Mouse (Mus musculus): ENCODE data around the gene Rps6ka2. TPM values are rescaled to one million over a fixed set of nuclear protein-coding genes. Genes with fewer than 3 reads are reported as not detected.

The Rps6ka2 gene
- total and polyA plus RNA-seq, 2 experiments from 2014 or later = 16.8 to 40.7 TPM

GRCm38 (mm10) chr17:7267843-7268242, 97.9 kb downstream of the Rps6ka2 start:
- ATAC-seq = no peak

DNA sequence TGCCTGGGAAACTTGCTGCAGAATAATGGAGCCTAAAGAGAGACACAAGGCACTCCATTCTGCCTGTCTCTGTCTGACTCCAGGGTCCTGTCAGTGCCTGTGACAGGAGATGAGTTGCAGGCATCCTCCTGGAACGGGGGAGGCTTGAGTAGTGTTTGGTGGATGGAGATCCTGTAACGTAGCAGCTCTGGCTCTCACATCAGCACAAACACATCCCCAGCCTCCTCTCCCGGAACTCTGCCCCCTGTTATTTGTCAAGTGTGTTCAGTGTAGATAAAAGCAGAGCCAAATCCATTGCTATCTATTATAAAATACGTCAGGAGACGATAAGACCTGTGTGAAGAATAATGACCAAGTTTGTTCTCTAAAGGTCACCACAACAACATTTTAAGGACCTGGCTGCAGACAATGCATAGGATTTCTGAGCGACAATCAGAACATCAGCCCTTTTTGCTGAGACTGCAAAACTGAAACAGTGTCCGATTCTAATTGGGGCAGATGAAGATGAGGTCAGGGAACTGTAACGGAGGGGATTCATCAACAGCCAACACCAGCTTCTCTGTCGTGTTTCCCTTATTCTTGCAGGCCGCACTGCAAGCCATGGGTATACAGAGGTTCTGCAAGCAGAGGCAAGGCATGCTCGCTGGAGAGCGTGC, 99.4 kb downstream of the Rps6ka2 start:
- H3K27ac ChIP-seq (ENCODE audit: low read depth, low read length) = no peak overlapping the region
- WGBS = 62% methylated on average over 12 of the region's 12 CpGs
- no peak for TF ChIP-seq CTCF (IDR thresholded peaks at IDR 0.05; ENCODE audit: low read depth)
- H3K27me3 ChIP-seq (ENCODE audit: insufficient read depth, low read length) = no peaks in the 10 kb centered on the region
- no peak overlapping the region for H3K4me3 ChIP-seq (ENCODE audit: low read depth, low read length)
- DNase-seq (no peak), ATAC-seq (no peak)
- H3K9me3 ChIP-seq (ENCODE audit: low read length) = no peaks in the 10 kb centered on the region
- 0 out of 2 replicates have a peak, but pooled peaks cover 8% of the 10 kb centered on the region for H3K36me3 ChIP-seq (ENCODE audit: insufficient read depth)
- no peak overlapping the region for H3K4me2 ChIP-seq (ENCODE audit: low read depth)
- H3K9ac ChIP-seq = no peak overlapping the region
- peaks cover 13% of the 10 kb centered on the region for H3K4me1 ChIP-seq (ENCODE audit: insufficient read depth)

More at GRCm38 (mm10) chr17:7267843-7268242, 97.9 kb downstream of the Rps6ka2 start:
- WGBS = 88% methylated on average over 2 of the region's 2 CpGs
- Histone ChIP-seq H3K27ac (ENCODE audit: low read depth, low read length) (no peak overlapping the region), H3K9ac (no peak overlapping the region), H3K27me3 (ENCODE audit: insufficient read depth, low read length) (no peaks in the 10 kb centered on the region), H3K36me3 (ENCODE audit: insufficient read depth) (0 out of 2 replicates have a peak, but pooled peaks cover 8% of the 10 kb centered on the region), H3K4me3 (ENCODE audit: low read depth, low read length) (no peak overlapping the region), H3K4me2 (ENCODE audit: low read depth) (no peak overlapping the region), H3K9me3 (ENCODE audit: low read length) (no peaks in the 10 kb centered on the region), H3K4me1 (ENCODE audit: insufficient read depth) (peaks cover 13% of the 10 kb centered on the region)
- no peak for TF ChIP-seq CTCF (IDR thresholded peaks at IDR 0.05; ENCODE audit: low read depth)
- DNase-seq = no peak

DNA sequence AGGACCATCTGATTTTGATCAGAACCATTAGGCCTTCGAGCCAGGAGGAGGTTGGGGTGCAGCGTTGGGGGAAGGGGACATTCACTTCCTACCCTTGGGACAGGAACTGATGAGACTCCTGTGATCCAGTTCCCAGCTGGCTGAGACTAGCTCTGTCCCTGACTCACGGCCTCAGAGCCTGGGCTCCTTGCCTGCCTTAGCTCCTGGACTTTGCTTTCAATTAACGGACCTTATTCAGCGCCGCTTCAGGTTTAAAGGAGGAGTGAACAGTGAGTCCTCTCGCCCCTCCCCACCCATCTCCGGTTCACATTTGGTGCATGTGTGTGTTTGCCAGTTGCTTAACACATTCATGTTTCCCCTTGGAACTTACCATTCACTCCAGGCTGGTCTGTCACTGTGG, 100.6 kb downstream of the Rps6ka2 start:
- ATAC-seq (no peak), DNase-seq (no peak)
- no peak for TF ChIP-seq CTCF (IDR thresholded peaks at IDR 0.05; ENCODE audit: low read depth)
- no peak overlapping the region for H3K9ac ChIP-seq
- 79% methylated on average over 8 of the region's 8 CpGs for WGBS
- H3K27ac ChIP-seq (ENCODE audit: low read depth, low read length) = no peak overlapping the region
- H3K4me2 ChIP-seq (ENCODE audit: low read depth) = no peak overlapping the region
- 0 out of 2 replicates have a peak, but pooled peaks cover 7% of the 10 kb centered on the region for H3K36me3 ChIP-seq (ENCODE audit: insufficient read depth)
- H3K9me3 ChIP-seq (ENCODE audit: low read length) = no peaks in the 10 kb centered on the region
- no peaks in the 10 kb centered on the region for H3K27me3 ChIP-seq (ENCODE audit: insufficient read depth, low read length)
- H3K4me3 ChIP-seq (ENCODE audit: low read depth, low read length) = no peak overlapping the region
- peaks cover 9% of the 10 kb centered on the region for H3K4me1 ChIP-seq (ENCODE audit: insufficient read depth)

DNA sequence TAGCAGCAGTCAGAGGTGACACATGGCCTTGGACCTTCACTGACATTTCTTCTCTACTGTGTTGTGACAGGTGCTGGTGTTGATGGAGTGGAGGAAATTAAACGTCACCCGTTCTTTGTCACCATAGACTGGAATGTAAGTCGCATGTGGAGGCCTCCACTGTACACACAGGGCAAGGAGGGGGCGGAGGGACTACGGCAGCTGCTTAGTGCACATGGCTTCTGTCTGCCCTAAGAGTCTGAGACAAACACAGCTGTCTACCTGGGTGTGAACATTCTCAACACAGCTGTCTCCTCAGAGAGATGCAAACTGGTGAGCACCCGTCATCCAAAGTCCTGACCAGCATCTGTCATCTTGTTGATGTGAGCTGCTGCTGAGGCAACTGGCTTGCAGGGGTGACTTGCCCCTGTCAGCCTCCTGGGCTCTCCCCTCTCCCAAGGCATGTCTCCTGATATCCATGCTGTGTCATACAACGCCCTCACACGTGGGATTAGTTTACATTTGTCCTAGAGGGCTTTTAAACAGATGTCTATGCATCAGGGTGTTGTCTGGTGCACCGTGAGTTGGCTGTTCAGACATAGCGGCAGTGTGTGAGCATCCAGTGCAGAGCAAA, 101.7 kb downstream of the Rps6ka2 start:
- no peaks in the 10 kb centered on the region for H3K4me1 ChIP-seq (ENCODE audit: insufficient read depth)
- WGBS = 65% methylated on average over 10 of the region's 10 CpGs
- H3K36me3 ChIP-seq (ENCODE audit: insufficient read depth) = 0 out of 2 replicates have a peak, but pooled peaks cover 7% of the 10 kb centered on the region
- TF ChIP-seq CTCF (IDR thresholded peaks at IDR 0.05; ENCODE audit: low read depth) = no peak
- H3K4me3 ChIP-seq (ENCODE audit: low read depth, low read length) = no peak overlapping the region
- H3K9ac ChIP-seq = no peak overlapping the region
- no peaks in the 10 kb centered on the region for H3K9me3 ChIP-seq (ENCODE audit: low read length)
- no peak overlapping the region for H3K4me2 ChIP-seq (ENCODE audit: low read depth)
- H3K27me3 ChIP-seq (ENCODE audit: insufficient read depth, low read length) = no peaks in the 10 kb centered on the region
- no peak overlapping the region for H3K27ac ChIP-seq (ENCODE audit: low read depth, low read length)
- DNase-seq = no peak
- peak; percentile 34; the same call in 1 of the 2 replicates for ATAC-seq

DNA sequence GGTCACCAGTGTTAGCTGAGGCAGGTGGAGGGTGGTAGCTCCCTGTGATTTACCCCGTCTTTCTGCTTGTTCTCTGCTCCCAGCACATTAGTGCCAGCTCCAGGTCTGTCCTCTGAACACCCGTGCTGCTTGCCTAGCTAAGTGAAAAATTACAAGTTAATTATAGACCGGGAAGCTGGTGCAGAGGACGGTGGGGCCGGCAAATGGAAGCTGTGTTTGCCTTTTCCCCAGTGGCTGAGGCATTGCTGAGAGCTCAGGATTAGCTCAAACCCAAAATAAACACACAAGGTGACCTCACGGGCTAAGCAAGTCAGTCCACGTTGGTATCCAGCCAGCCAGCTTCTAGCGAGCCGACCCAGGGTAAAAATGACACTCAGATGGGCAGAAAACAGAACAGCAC, 103.1 kb downstream of the Rps6ka2 start:
- Histone ChIP-seq H3K27ac (ENCODE audit: low read depth, low read length) (no peak overlapping the region), H3K9ac (no peak overlapping the region), H3K36me3 (ENCODE audit: insufficient read depth) (peaks cover 16% of the 10 kb centered on the region), H3K27me3 (ENCODE audit: insufficient read depth, low read length) (no peaks in the 10 kb centered on the region), H3K4me3 (ENCODE audit: low read depth, low read length) (no peak overlapping the region), H3K9me3 (ENCODE audit: low read length) (no peaks in the 10 kb centered on the region), H3K4me1 (ENCODE audit: insufficient read depth) (no peaks in the 10 kb centered on the region), H3K4me2 (ENCODE audit: low read depth) (no peak overlapping the region)
- 0 out of 2 replicates have a peak, but pooled peaks have one; percentile 26 for ATAC-seq
- no peak for DNase-seq
- TF ChIP-seq CTCF (IDR thresholded peaks at IDR 0.05; ENCODE audit: low read depth) = no peak
- 56% methylated on average over 9 of the region's 9 CpGs for WGBS

GRCm38 (mm10) chr17:7273785-7274184, 103.9 kb downstream of the Rps6ka2 start:
- no peaks in the 10 kb centered on the region for H3K4me1 ChIP-seq (ENCODE audit: insufficient read depth)
- H3K9ac ChIP-seq = no peak overlapping the region
- H3K27ac ChIP-seq (ENCODE audit: low read depth, low read length) = no peak overlapping the region
- ATAC-seq (no peak), DNase-seq (no peak)
- H3K4me2 ChIP-seq (ENCODE audit: low read depth) = no peak overlapping the region
- H3K4me3 ChIP-seq (ENCODE audit: low read depth, low read length) = no peak overlapping the region
- H3K27me3 ChIP-seq (ENCODE audit: insufficient read depth, low read length) = no peaks in the 10 kb centered on the region
- WGBS = 91% methylated on average over 10 of the region's 10 CpGs
- peaks cover 21% of the 10 kb centered on the region for H3K36me3 ChIP-seq (ENCODE audit: insufficient read depth)
- TF ChIP-seq CTCF (IDR thresholded peaks at IDR 0.05; ENCODE audit: low read depth) = no peak
- H3K9me3 ChIP-seq (ENCODE audit: low read length) = no peaks in the 10 kb centered on the region

GRCm38 (mm10) chr17:7278702-7279242, 108.9 kb downstream of the Rps6ka2 start:
- Histone ChIP-seq H3K9me3 (ENCODE audit: low read length) (no peaks in the 10 kb centered on the region), H3K27me3 (ENCODE audit: insufficient read depth, low read length) (no peaks in the 10 kb centered on the region), H3K4me3 (ENCODE audit: low read depth, low read length) (no peak overlapping the region), H3K9ac (no peak overlapping the region), H3K27ac (ENCODE audit: low read depth, low read length) (no peak overlapping the region), H3K4me1 (ENCODE audit: insufficient read depth) (no peaks in the 10 kb centered on the region), H3K4me2 (ENCODE audit: low read depth) (no peak overlapping the region), H3K36me3 (ENCODE audit: insufficient read depth) (peaks cover 30% of the 10 kb centered on the region)
- peak; percentile 64; the same call in 1 of the 2 replicates for ATAC-seq
- 58% methylated on average over 15 of the region's 15 CpGs for WGBS
- TF ChIP-seq CTCF (IDR thresholded peaks at IDR 0.05; ENCODE audit: low read depth) = no peak
- DNase-seq = peak; percentile 65
